In the genomic region with DNA sequence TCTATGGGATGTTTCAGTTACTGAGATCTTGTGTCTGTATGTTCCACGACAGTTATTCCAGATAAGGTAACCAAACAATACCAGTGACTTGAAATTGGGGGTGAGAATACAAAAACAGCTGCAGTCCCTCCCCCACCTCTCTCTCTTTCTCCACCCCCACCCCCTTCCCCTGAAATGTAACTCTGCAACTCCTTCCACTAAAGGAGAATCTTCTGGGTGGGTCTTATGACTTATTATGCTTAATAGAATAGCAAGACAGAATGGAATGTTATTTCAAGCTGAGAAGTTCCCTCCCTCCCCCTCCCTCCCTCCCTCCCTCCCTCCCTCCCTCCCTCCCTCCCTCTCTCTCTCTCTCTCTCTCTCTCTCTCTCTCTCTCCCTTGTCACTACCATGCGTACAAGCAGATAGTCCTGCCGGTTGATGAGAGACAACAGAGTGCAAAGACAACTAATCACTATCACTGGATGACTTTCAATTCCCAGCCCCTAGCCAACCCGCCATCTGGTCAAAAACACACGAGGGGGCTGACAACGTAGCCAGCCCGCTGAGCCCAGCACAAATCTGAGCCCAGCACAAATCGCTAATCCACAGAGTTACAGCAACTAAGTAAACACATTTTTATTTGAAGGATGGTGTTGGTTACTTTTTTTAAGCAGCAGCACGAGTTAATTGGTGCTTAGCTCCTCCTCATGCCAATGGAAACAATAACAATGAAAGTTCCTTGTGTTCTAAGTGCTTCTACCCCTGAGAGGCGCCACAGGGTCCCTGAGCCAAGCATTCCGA, we compare ENCODE assay signal across 10 mouse cellular contexts. TPM values are rescaled to one million over a fixed set of nuclear protein-coding genes. Genes with fewer than 3 reads are reported as not detected.
DNase-seq lines count a peak whose midpoint lies in the region; ATAC-seq and TF ChIP-seq lines count a peak whose summit lies in the region.
"Had no signal": no experiment of that assay in that cellular context is flagged by ENCODE, and none has a peak within 500 bp of the region (broad histone marks: within the 10 kb centered on the region; RNA-seq: fewer than 3 reads in every experiment).

No protein-coding gene starts in this region.

- H3K36me3 ChIP-seq in heart, embryonic 12.5 days, result no peaks in the 10 kb centered on the region
- H3K36me3 ChIP-seq in neural tube, embryonic 13.5 days, result peaks cover 56% of the 10 kb centered on the region
- H3K36me3 ChIP-seq in neural tube, embryonic 15.5 days, result peaks cover 2% of the 10 kb centered on the region; the same call in 1 of the 2 replicates
- H3K36me3 ChIP-seq in limb, embryonic 14.5 days (ENCODE audit: control insufficient read depth, insufficient read depth, low read length), result no peaks in the 10 kb centered on the region

- peaks cover 53% of the 10 kb centered on the region for H3K4me1 ChIP-seq in heart, embryonic 12.5 days (replicated peaks)
- H3K4me1 ChIP-seq in neural tube, embryonic 13.5 days (replicated peaks), result peaks cover 19% of the 10 kb centered on the region
- peaks cover 25% of the 10 kb centered on the region for H3K4me1 ChIP-seq in neural tube, embryonic 15.5 days
- H3K4me1 ChIP-seq in limb, embryonic 14.5 days (ENCODE audit: control insufficient read depth, insufficient read depth, low read length), result peaks cover 7% of the 10 kb centered on the region; the same call in 1 of the 2 replicates

- H3K27me3 ChIP-seq in heart, embryonic 12.5 days (replicated peaks), result peaks cover 21% of the 10 kb centered on the region
- H3K27me3 ChIP-seq in neural tube, embryonic 13.5 days, result no peaks in the 10 kb centered on the region
- no peaks in the 10 kb centered on the region for H3K27me3 ChIP-seq in neural tube, embryonic 15.5 days (replicated peaks)
- no peaks in the 10 kb centered on the region for H3K27me3 ChIP-seq in limb, embryonic 14.5 days (ENCODE audit: control insufficient read depth, insufficient read depth, low read length)

- DNase-seq in heart, postnatal 36 days, result no peak
- no peak for DNase-seq in limb, embryonic 14.5 days (ENCODE audit: low spot score)
- no peak for DNase-seq in ovary, postnatal 14 days (ENCODE audit: low spot score)
- DNase-seq in c-Kit-positive CD71-positive TER-119-positive erythroid progenitor cells, embryonic 14.5 days (ENCODE audit: low spot score), result no peak
- DNase-seq in right cerebral cortex, adult 2 months (ENCODE audit: low spot score in 2 of 2), result no peak
- DNase-seq: spleen, adult 18-20 months had no signal

- TF ChIP-seq POLR2A in limb, embryonic 14.5 days (IDR thresholded peaks at IDR 0.05; ENCODE audit: borderline replicate concordance, extremely low read depth, insufficient read depth, insufficient read length), result no peak

- intact Hi-C loops in heart, postnatal 36 days (cut with DNase I), result loop anchor here (2.0 kb wide), 1 partner anchor 26 kb away; the partner anchor contains the start of gene Hspb8

- no peak overlapping the region for H3K9ac ChIP-seq in heart, embryonic 12.5 days
- H3K9ac ChIP-seq in neural tube, embryonic 13.5 days, result no peak overlapping the region
- no peak overlapping the region for H3K9ac ChIP-seq in neural tube, embryonic 15.5 days (replicated peaks)
- H3K9ac ChIP-seq in limb, embryonic 14.5 days (ENCODE audit: low read depth, low read length, severe bottlenecking), result 0 out of 2 replicates have a peak overlapping the region, but pooled peaks have one; percentile 12

- WGBS in heart, embryonic 12.5 days, result 3% methylated on average over 11 of the region's 11 CpGs
- 8% methylated on average over 10 of the region's 11 CpGs for WGBS in neural tube, embryonic 13.5 days
- 11% methylated on average over 11 of the region's 11 CpGs for WGBS in neural tube, embryonic 15.5 days
- WGBS in limb, embryonic 14.5 days, result 8% methylated on average over 11 of the region's 11 CpGs

- no peak overlapping the region for H3K4me3 ChIP-seq in heart, embryonic 12.5 days
- no peak overlapping the region for H3K4me3 ChIP-seq in neural tube, embryonic 13.5 days
- H3K4me3 ChIP-seq in neural tube, embryonic 15.5 days (replicated peaks), result no peak overlapping the region
- H3K4me3 ChIP-seq in limb, embryonic 14.5 days (replicated peaks; ENCODE audit: low read length), result no peak overlapping the region

- no peak for ATAC-seq in heart, embryonic 12.5 days (ENCODE audit: insufficient number of reproducible peaks, low FRiP score)
- ATAC-seq in neural tube, embryonic 13.5 days (ENCODE audit: low read depth), result no peak
- ATAC-seq in neural tube, embryonic 15.5 days (ENCODE audit: low FRiP score), result no peak
- ATAC-seq in limb, embryonic 14.5 days (ENCODE audit: low FRiP score, low read depth), result no peak

- H3K4me2 ChIP-seq in heart, embryonic 12.5 days, result peak overlapping the region; percentile 55
- H3K4me2 ChIP-seq in neural tube, embryonic 13.5 days, result no peak overlapping the region
- H3K4me2 ChIP-seq in neural tube, embryonic 15.5 days, result no peak overlapping the region
- H3K4me2 ChIP-seq in limb, embryonic 14.5 days (replicated peaks; ENCODE audit: low read depth, low read length, severe bottlenecking), result peak overlapping the region; percentile 28; the same call in 1 of the 2 replicates

- no peaks in the 10 kb centered on the region for H3K9me3 ChIP-seq in heart, embryonic 12.5 days (replicated peaks)
- H3K9me3 ChIP-seq in neural tube, embryonic 13.5 days, result no peaks in the 10 kb centered on the region
- H3K9me3 ChIP-seq in neural tube, embryonic 15.5 days (replicated peaks), result no peaks in the 10 kb centered on the region
- no peaks in the 10 kb centered on the region for H3K9me3 ChIP-seq in limb, embryonic 14.5 days (ENCODE audit: control insufficient read depth, low read length)

- 0 out of 2 replicates have a peak overlapping the region, but pooled peaks have one; percentile 37 for H3K27ac ChIP-seq in heart, embryonic 12.5 days (ENCODE audit: poor library complexity, severe bottlenecking)
- H3K27ac ChIP-seq in neural tube, embryonic 13.5 days (replicated peaks), result 0 out of 2 replicates have a peak overlapping the region, but pooled peaks have one; percentile 18
- H3K27ac ChIP-seq in neural tube, embryonic 15.5 days (replicated peaks), result no peak overlapping the region
- H3K27ac ChIP-seq in limb, embryonic 14.5 days (replicated peaks; ENCODE audit: low read depth, low read length), result no peak overlapping the region

RNA-seq across cellular contexts. Expression of gene Hspb8, which starts 25.9 kb away (rescaled TPM):
- 37.7 and 37.9 TPM in 2 replicates for polyA plus RNA-seq in heart, embryonic 12.5 days (2016; fragmentation: Nextera tagmentation; extraction: Ambion mirVana)
- 100 to 1,000 TPM; 386 to 424 TPM for total RNA-seq in heart, postnatal 36 days (2021)
- polyA plus RNA-seq in neural tube, embryonic 13.5 days (2015; fragmentation: Nextera tagmentation; extraction: Ambion mirVana), result 7.2 and 7.6 TPM in 2 replicates
- 8.9 and 11.9 TPM in 2 replicates for polyA plus RNA-seq in neural tube, embryonic 15.5 days (2015; fragmentation: Nextera tagmentation; extraction: Ambion mirVana)
- 25.3 and 25.6 TPM in 2 replicates for polyA plus RNA-seq in limb, embryonic 14.5 days (2012; rRNA removed)
- polyA plus RNA-seq in limb, embryonic 14.5 days (2014; fragmentation: Nextera tagmentation; extraction: Ambion mirVana), result 16.0 and 19.7 TPM in 2 replicates
- total RNA-seq: MEL had no signal

Comparison
In these comparisons a context has a peak if more than half of its experiments do, and no peak if none do; other contexts are left out.
1. H3K27ac ChIP-seq: peak in heart, embryonic 12.5 days (single experiment) and neural tube, embryonic 13.5 days (single experiment); none in neural tube, embryonic 15.5 days (single experiment) and limb, embryonic 14.5 days (single experiment).
2. H3K4me2 ChIP-seq: peak in heart, embryonic 12.5 days (single experiment) and limb, embryonic 14.5 days (single experiment); none in neural tube, embryonic 13.5 days (single experiment) and neural tube, embryonic 15.5 days (single experiment).